Mouse (Mus musculus) limb, embryonic 13.5 days (tissue): ENCODE data around the gene Zfp970. TPM values are rescaled to one million over a fixed set of nuclear protein-coding genes. Genes with fewer than 3 reads are reported as not detected.
"Not testable (repeated sequence)": the region's sequence is repeated elsewhere in the genome, so short reads cannot be mapped to it uniquely, and the experiment has no call there.

Source experiments
- ATAC-seq: fragments of 200-750 bp; cut with Nextera tagmentation; 2 replicates; pipeline ENCODE4 v1.8.0; 2017; ENCODE audit warnings: low read depth, moderate number of reproducible peaks, moderate TSS enrichment; ENCODE audit not compliant: low FRiP score
- H3K27ac ChIP-seq: fragments of 300-500 bp; sonication (generic); 2 replicates; pipeline ENCODE4 v1.5.1; 2015; ENCODE audit warnings: inconsistent platforms, mild to moderate bottlenecking, moderate library complexity
- H3K27me3 ChIP-seq: fragments of 300-500 bp; sonication (generic); 2 replicates; pipeline ENCODE4 v1.6.1; 2015; ENCODE audit warnings: mild to moderate bottlenecking, inconsistent platforms
- H3K36me3 ChIP-seq: fragments of 300-500 bp; sonication (generic); 2 replicates; pipeline ENCODE4 v1.6.1; 2015; ENCODE audit warnings: inconsistent platforms, mild to moderate bottlenecking, moderate library complexity
- H3K4me1 ChIP-seq: fragments of 300-500 bp; sonication (generic); 2 replicates; pipeline ENCODE4 v1.6.1; 2015; ENCODE audit warnings: inconsistent platforms
- H3K4me2 ChIP-seq: fragments of 300-500 bp; sonication (generic); replicated peaks from 2 replicates; pipeline ENCODE4 v1.6.1; 2015; ENCODE audit warnings: inconsistent platforms, mild to moderate bottlenecking, moderate library complexity
- H3K4me3 ChIP-seq: fragments of 300-500 bp; sonication (generic); 2 replicates; pipeline ENCODE4 v1.5.1; 2015; ENCODE audit warnings: moderate library complexity, mild to moderate bottlenecking, inconsistent platforms
- H3K9ac ChIP-seq: fragments of 300-500 bp; sonication (generic); 2 replicates; pipeline ENCODE4 v1.6.1; 2015; ENCODE audit warnings: mild to moderate bottlenecking, inconsistent platforms
- H3K9me3 ChIP-seq: fragments of 300-500 bp; sonication (generic); 2 replicates; pipeline ENCODE4 v1.6.1; 2016; ENCODE audit warnings: inconsistent platforms
- WGBS: fragments of 180-500 bp; shearing (Covaris S2); methylation state at CpG from one replicate; pipeline ENCODE4 v1.1.7; 2015; 5-methylcytosine and 5-hydroxymethylcytosine counted together
- polyA plus RNA-seq: library from polyadenylated mRNA; unstranded; fragments of >200 nt; fragmentation: Nextera tagmentation; extraction: Ambion mirVana; gene quantifications from 2 replicates; pipeline ENCODE4 v1.2.1, GENCODE M21; 2015

The Zfp970 gene
- polyA plus RNA-seq = 11.6 and 13.4 TPM in 2 replicates

GRCm38 (mm10) chr2:177464676-177465075 lies at the start of gene Zfp970:
TSS of gene Zfp970 (plus strand) at chr2:177464733.
- not testable (repeated sequence) for H3K9me3 ChIP-seq, H3K27me3 ChIP-seq, H3K36me3 ChIP-seq, H3K4me1 ChIP-seq, H3K27ac ChIP-seq, ATAC-seq
- peak within 1 kb of the TSS; percentile 57 for H3K4me2 ChIP-seq
- H3K4me3 ChIP-seq = peak within 1 kb of the TSS; percentile 47
- 13% methylated on average over 7 of the region's 9 CpGs for WGBS
- H3K9ac ChIP-seq = peak within 1 kb of the TSS; percentile 59

- H3K9me3 ChIP-seq, ATAC-seq, H3K27me3 ChIP-seq, H3K36me3 ChIP-seq, H3K4me2 ChIP-seq, H3K9ac ChIP-seq, H3K4me1 ChIP-seq, H3K4me3 ChIP-seq, H3K27ac ChIP-seq: not testable (repeated sequence)
Measured at GRCm38 (mm10) chr2:177468222-177468621, 3.7 kb downstream of the Zfp970 start.

GRCm38 (mm10) chr2:177472261-177472660 lies 7.7 kb downstream of the Zfp970 start:
- ATAC-seq, H3K4me2 ChIP-seq, H3K4me1 ChIP-seq, H3K9ac ChIP-seq, H3K27ac ChIP-seq, H3K27me3 ChIP-seq, H3K36me3 ChIP-seq, H3K9me3 ChIP-seq, H3K4me3 ChIP-seq: not testable (repeated sequence)
- WGBS = 86% methylated on average over 6 of the region's 10 CpGs

- H3K9me3 ChIP-seq, H3K4me2 ChIP-seq, H3K27ac ChIP-seq, H3K9ac ChIP-seq, H3K27me3 ChIP-seq, ATAC-seq, H3K4me3 ChIP-seq, H3K4me1 ChIP-seq, H3K36me3 ChIP-seq: not testable (repeated sequence)
- 84% methylated on average over 1 of the region's 1 CpGs for WGBS
Measured at GRCm38 (mm10) chr2:177481971-177482370, 17.4 kb downstream of the Zfp970 start.

GRCm38 (mm10) chr2:177483238-177483948 lies 18.9 kb downstream of the Zfp970 start:
- H3K4me1 ChIP-seq, H3K9ac ChIP-seq, ATAC-seq, H3K27ac ChIP-seq, H3K4me3 ChIP-seq, H3K27me3 ChIP-seq, H3K9me3 ChIP-seq, H3K4me2 ChIP-seq, H3K36me3 ChIP-seq: not testable (repeated sequence)
- WGBS = 89% methylated on average over 11 of the region's 11 CpGs

- not testable (repeated sequence) for H3K4me1 ChIP-seq, H3K27ac ChIP-seq, ATAC-seq, H3K27me3 ChIP-seq, H3K36me3 ChIP-seq, H3K9me3 ChIP-seq, H3K9ac ChIP-seq
- peak within 1 kb of the TSS; percentile 43 for H3K4me3 ChIP-seq
- peak within 1 kb of the TSS; percentile 54 for H3K4me2 ChIP-seq
- WGBS = 11% methylated on average over 7 of the region's 7 CpGs
Measured at GRCm38 (mm10) chr2:177498067-177498466, 33.5 kb downstream of the Zfp970 start, which contains the start of gene Gm14403. TSS of gene Gm14403 (plus strand) at chr2:177498215.

- H3K4me3 ChIP-seq, ATAC-seq, H3K9me3 ChIP-seq, H3K27me3 ChIP-seq, H3K27ac ChIP-seq, H3K4me1 ChIP-seq, H3K36me3 ChIP-seq, H3K4me2 ChIP-seq, H3K9ac ChIP-seq: not testable (repeated sequence)
- 39% methylated on average over 1 of the region's 1 CpGs for WGBS
Measured at GRCm38 (mm10) chr2:177499182-177499581, 34.6 kb downstream of the Zfp970 start.

GRCm38 (mm10) chr2:177505211-177505719 lies 40.7 kb downstream of the Zfp970 start:
- 90% methylated on average over 1 of the region's 1 CpGs for WGBS
- not testable (repeated sequence) for H3K9me3 ChIP-seq, H3K9ac ChIP-seq, H3K4me3 ChIP-seq, H3K27me3 ChIP-seq, H3K27ac ChIP-seq, H3K4me2 ChIP-seq, H3K4me1 ChIP-seq, H3K36me3 ChIP-seq, ATAC-seq

- ATAC-seq, H3K4me2 ChIP-seq, H3K36me3 ChIP-seq, H3K4me1 ChIP-seq, H3K9me3 ChIP-seq, H3K9ac ChIP-seq, H3K4me3 ChIP-seq, H3K27ac ChIP-seq, H3K27me3 ChIP-seq: not testable (repeated sequence)
- 65% methylated on average over 4 of the region's 4 CpGs for WGBS
Measured at GRCm38 (mm10) chr2:177511381-177511780, 46.8 kb downstream of the Zfp970 start.

GRCm38 (mm10) chr2:177511972-177512371 lies 47.4 kb downstream of the Zfp970 start:
- H3K27ac ChIP-seq, H3K4me3 ChIP-seq, ATAC-seq, H3K27me3 ChIP-seq, H3K4me1 ChIP-seq, H3K9me3 ChIP-seq, H3K9ac ChIP-seq, H3K4me2 ChIP-seq, H3K36me3 ChIP-seq: not testable (repeated sequence)
- WGBS = 91% methylated on average over 3 of the region's 3 CpGs

GRCm38 (mm10) chr2:177513991-177514479 lies 49.5 kb downstream of the Zfp970 start:
- not testable (repeated sequence) for H3K36me3 ChIP-seq, H3K27me3 ChIP-seq, H3K9ac ChIP-seq, H3K27ac ChIP-seq, H3K4me3 ChIP-seq, H3K4me1 ChIP-seq, ATAC-seq, H3K4me2 ChIP-seq
- H3K9me3 ChIP-seq = peaks cover 13% of the 10 kb centered on the region
- 86% methylated on average over 4 of the region's 4 CpGs for WGBS

- peaks cover 19% of the 10 kb centered on the region for H3K9me3 ChIP-seq
- H3K4me1 ChIP-seq, H3K36me3 ChIP-seq, H3K4me2 ChIP-seq, ATAC-seq, H3K27me3 ChIP-seq, H3K27ac ChIP-seq, H3K4me3 ChIP-seq, H3K9ac ChIP-seq: not testable (repeated sequence)
- WGBS = 82% methylated on average over 9 of the region's 9 CpGs
Measured at GRCm38 (mm10) chr2:177517746-177518145, 53.2 kb downstream of the Zfp970 start.

GRCm38 (mm10) chr2:177518354-177518753 lies 53.8 kb downstream of the Zfp970 start:
- not testable (repeated sequence) for H3K36me3 ChIP-seq, H3K4me2 ChIP-seq, H3K4me1 ChIP-seq, ATAC-seq, H3K4me3 ChIP-seq, H3K9ac ChIP-seq, H3K27ac ChIP-seq, H3K27me3 ChIP-seq
- H3K9me3 ChIP-seq = peaks cover 22% of the 10 kb centered on the region
- 81% methylated on average over 7 of the region's 7 CpGs for WGBS
